In genomic region chr17:64341698-64342097, GRCm38 (mm10) we compare ENCODE assay signal across 12 mouse cellular contexts. TPM values are rescaled to one million over a fixed set of nuclear protein-coding genes. Genes with fewer than 3 reads are reported as not detected.
DNase-seq lines count a peak whose midpoint lies in the region; ATAC-seq and TF ChIP-seq lines count a peak whose summit lies in the region.
"Had no signal": no experiment of that assay in that cellular context is flagged by ENCODE, and none has a peak within 500 bp of the region (broad histone marks: within the 10 kb centered on the region; RNA-seq: fewer than 3 reads in every experiment).

No protein-coding gene starts in this region.

- peak; percentile 54 to 82 for DNase-seq in adrenal gland, adult (ENCODE audit: inconsistent age in 2 of 2, low spot score in 1 of 2)
- DNase-seq in adrenal gland, postnatal 4 days (ENCODE audit: low spot score in 2 of 2) = no peak
- peak; percentile 30 for DNase-seq in layer of hippocampus, adult 9-10 months (ENCODE audit: low spot score)
- no peak for DNase-seq in layer of hippocampus, postnatal 36 days
- peak; percentile 68 for DNase-seq in MEL (ENCODE audit: low read depth, low spot score)
- DNase-seq in embryo, embryonic 10.5 days (ENCODE audit: low spot score) = no peak
- DNase-seq: cerebellum, postnatal 25 days; gastrocnemius, postnatal 14 days; heart, postnatal 36 days had no signal

- H3K4me3 ChIP-seq in MEL (ENCODE audit: control insufficient read depth in 1 of 2, insufficient read depth in 1 of 2, low read depth in 2 of 2, low read length in 2 of 2) = no peak overlapping the region
- H3K4me3 ChIP-seq in hindbrain, embryonic 12.5 days = no peak overlapping the region
- H3K4me3 ChIP-seq: limb, embryonic 10.5 days had no signal

- no peak for TF ChIP-seq CTCF in MEL (IDR thresholded peaks at IDR 0.05 in 2 of 3, conservative IDR thresholded peaks at IDR 0.05 in 1 of 3; ENCODE audit: control insufficient read depth in 1 of 3, insufficient read depth in 1 of 3, low read depth in 2 of 3, low read length in 3 of 3, poor library complexity in 1 of 3, severe bottlenecking in 1 of 3)

- no peak for TF ChIP-seq RAD21 in MEL (IDR thresholded peaks at IDR 0.05; ENCODE audit: low read depth, low read length)

- H3K79me2 ChIP-seq in MEL (ENCODE audit: control insufficient read depth, insufficient read depth, low read length, poor library complexity) = no peaks in the 10 kb centered on the region

- peak; percentile 64 for ATAC-seq in inflammation-experienced regulatory T-cells, adult 6 months
- no peak for ATAC-seq in hindbrain, embryonic 12.5 days (ENCODE audit: low FRiP score)

- H3K9me3 ChIP-seq in MEL (replicated peaks; ENCODE audit: insufficient read depth, low read length) = no peaks in the 10 kb centered on the region
- no peaks in the 10 kb centered on the region for H3K9me3 ChIP-seq in hindbrain, embryonic 12.5 days (replicated peaks)
- H3K9me3 ChIP-seq: limb, embryonic 10.5 days had no signal

- peaks cover 0 to 4% of the 10 kb centered on the region in 2 experiments; a peak in 1 of 4 replicates for H3K4me1 ChIP-seq in MEL (ENCODE audit: control insufficient read depth in 1 of 2, insufficient read depth in 2 of 2, low read length in 2 of 2)
- H3K4me1 ChIP-seq in hindbrain, embryonic 12.5 days = 0 out of 2 replicates have a peak, but pooled peaks cover 3% of the 10 kb centered on the region

- no peak overlapping the region for H3K4me2 ChIP-seq in hindbrain, embryonic 12.5 days (replicated peaks)

- 81% methylated on average over 7 of the region's 7 CpGs for WGBS in hindbrain, embryonic 12.5 days

- peaks cover 0 to 4% of the 10 kb centered on the region in 2 experiments; a peak in 1 of 4 replicates for H3K36me3 ChIP-seq in MEL (ENCODE audit: control insufficient read depth in 1 of 2, insufficient read depth in 2 of 2, low read length in 2 of 2)
- H3K36me3 ChIP-seq in hindbrain, embryonic 12.5 days = no peaks in the 10 kb centered on the region
- H3K36me3 ChIP-seq: limb, embryonic 10.5 days had no signal

- TF ChIP-seq EP300 in MEL (IDR thresholded peaks at IDR 0.05; ENCODE audit: low read depth in 1 of 2, low read length in 2 of 2) = peak in 1 of 2 experiments; percentile 52; a peak in 2 of 4 replicates

- no peaks in the 10 kb centered on the region for H3K27me3 ChIP-seq in MEL (ENCODE audit: control insufficient read depth in 1 of 2, insufficient read depth in 2 of 2, low read length in 2 of 2)
- H3K27me3 ChIP-seq in hindbrain, embryonic 12.5 days = no peaks in the 10 kb centered on the region

- H3K27ac ChIP-seq in MEL (ENCODE audit: control insufficient read depth, low read depth, low read length) = 0 out of 2 replicates have a peak overlapping the region, but pooled peaks have one; percentile 28
- no peak overlapping the region for H3K27ac ChIP-seq in hindbrain, embryonic 12.5 days
- H3K27ac ChIP-seq: limb, embryonic 10.5 days had no signal

- no peak for TF ChIP-seq POLR2A in MEL (IDR thresholded peaks at IDR 0.05; ENCODE audit: control insufficient read depth in 1 of 2, insufficient read depth in 1 of 2, low read depth in 1 of 2, low read length in 2 of 2, poor library complexity in 1 of 2)

- no peak overlapping the region for H3K9ac ChIP-seq in MEL (ENCODE audit: control insufficient read depth, low read depth, low read length, poor library complexity, severe bottlenecking)
- no peak overlapping the region for H3K9ac ChIP-seq in hindbrain, embryonic 12.5 days

TF ChIP-seq in MEL, 35 proteins besides CTCF, POLR2A, EP300 and RAD21:
- TF ChIP-seq MYC (IDR thresholded peaks at IDR 0.05; ENCODE audit: low read depth, low read length) = 0 out of 2 replicates have a peak, but pooled peaks have one; percentile 59
- TF ChIP-seq ETS1 (IDR thresholded peaks at IDR 0.05; ENCODE audit: low read depth, low read length) = peak; percentile 86
- peak; percentile 23; the same call in 1 of the 2 replicates for TF ChIP-seq MXI1 (IDR thresholded peaks at IDR 0.05; ENCODE audit: low read depth, low read length)
- peak; percentile 59 for TF ChIP-seq GATA1 (IDR thresholded peaks at IDR 0.05; ENCODE audit: low read depth, low read length)
- peak; percentile 97 for TF ChIP-seq BHLHE40 (IDR thresholded peaks at IDR 0.05; ENCODE audit: borderline replicate concordance, low read depth, low read length)
- TF ChIP-seq MAFK (IDR thresholded peaks at IDR 0.05; ENCODE audit: borderline replicate concordance, low read depth, low read length) = no peak
- peak; percentile 68; the same call in 1 of the 2 replicates for TF ChIP-seq JUND (IDR thresholded peaks at IDR 0.05; ENCODE audit: low read depth, low read length)
- TF ChIP-seq USF1 (IDR thresholded peaks at IDR 0.05; ENCODE audit: low read depth, low read length) = peak; percentile 50; the same call in 1 of the 2 replicates
- no peak for TF ChIP-seq NRF1 (IDR thresholded peaks at IDR 0.05; ENCODE audit: insufficient read depth, low read depth, low read length, poor library complexity, severe bottlenecking)
- TF ChIP-seq ZKSCAN1 (IDR thresholded peaks at IDR 0.05; ENCODE audit: low read depth, low read length) = no peak
- 0 out of 2 replicates have a peak, but pooled peaks have one; percentile 20 for TF ChIP-seq TAL1 (IDR thresholded peaks at IDR 0.05; ENCODE audit: low read length)
- TF ChIP-seq MAX (IDR thresholded peaks at IDR 0.05; ENCODE audit: low read length) = peak; percentile 25; the same call in 1 of the 2 replicates

RNA-seq across cellular contexts. Expression of gene Pja2, which starts 10.0 kb away (rescaled TPM):
- 10 to 100 TPM; 92.8 to 96.3 TPM for total RNA-seq in adrenal gland, postnatal 4 days (2021)
- total RNA-seq in layer of hippocampus, postnatal 36 days (2021) = 100 to 1,000 TPM; 442 to 480 TPM
- 8.1 and 10.3 TPM in 2 replicates for total RNA-seq in MEL (2012; rRNA removed)
- 10 to 100 TPM in 1 of 2 experiments, not detected in 1; 17.3 TPM for polyA plus RNA-seq in MEL (2012; ENCODE audit: insufficient read depth in 1 of 2, insufficient read length in 2 of 2, low read depth in 1 of 2, low replicate concordance in 2 of 2, missing spikeins in 1 of 2)
- 10 to 100 TPM; 17.5 to 40.4 (median 34.4) TPM for polyA plus RNA-seq in inflammation-experienced regulatory T-cells, adult 6 months (2017; shearing (Covaris generic))
- polyA plus RNA-seq in hindbrain, embryonic 12.5 days (2016; fragmentation: Nextera tagmentation; extraction: Ambion mirVana) = 107 and 115 TPM in 2 replicates

Comparison
In these comparisons a context has a peak if more than half of its experiments do, and no peak if none do; other contexts are left out.
1. DNase-seq: peak in adrenal gland, adult (2 of 2), layer of hippocampus, adult 9-10 months (single experiment) and MEL (single experiment); none in adrenal gland, postnatal 4 days (0 of 2), layer of hippocampus, postnatal 36 days (0 of 2) and embryo, embryonic 10.5 days (single experiment).